Mouse (Mus musculus) cerebellum, adult 9-10 months (tissue): ENCODE data around the gene 0610030E20Rik.

ENCODE experiments used
- DNase-seq: peaks from one replicate; pipeline ENCODE4 v3.0.0; 2022

0610030E20Rik gene

DNA sequence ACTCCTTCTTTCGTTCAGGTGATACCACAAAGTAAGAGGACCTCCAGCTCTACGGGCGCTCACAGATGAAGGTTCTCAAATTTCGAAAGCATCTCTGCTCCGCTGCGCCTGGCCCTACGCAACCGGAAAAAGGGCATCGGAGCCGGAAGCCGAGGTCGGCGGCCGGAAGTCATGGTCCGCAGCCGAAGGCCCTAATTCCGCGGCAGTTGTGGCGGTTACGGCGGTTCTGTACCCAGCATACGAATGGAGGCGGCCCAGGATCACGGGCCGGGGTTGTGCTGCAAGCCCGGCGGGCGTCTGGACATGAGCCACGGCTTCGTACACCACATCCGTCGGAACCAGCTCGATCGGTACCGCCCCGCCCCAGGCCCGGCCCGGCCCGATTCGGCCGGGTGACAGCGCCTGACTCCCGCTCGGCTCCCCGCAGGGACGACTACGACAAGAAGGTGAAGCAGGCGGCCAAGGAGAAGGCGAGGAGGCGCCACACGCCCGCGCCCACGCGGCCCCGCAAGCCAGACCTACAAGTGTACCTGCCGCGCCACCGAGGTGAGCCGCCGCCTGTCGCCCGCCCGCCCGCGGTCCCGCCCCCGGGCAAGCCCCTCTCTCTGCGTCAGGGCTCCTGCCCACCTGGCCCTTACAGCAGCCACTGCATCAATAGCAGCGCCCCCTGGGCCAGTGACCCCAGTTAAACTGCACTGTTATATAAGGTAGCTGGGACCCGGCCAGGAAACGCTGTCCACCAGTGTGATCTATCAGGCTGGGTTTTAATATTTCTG, at the start of gene 0610030E20Rik:
TSS of gene 0610030E20Rik (plus strand) at position 152 of the 776 bp plus-strand sequence.
- DNase-seq, result peak; percentile 85

DNA sequence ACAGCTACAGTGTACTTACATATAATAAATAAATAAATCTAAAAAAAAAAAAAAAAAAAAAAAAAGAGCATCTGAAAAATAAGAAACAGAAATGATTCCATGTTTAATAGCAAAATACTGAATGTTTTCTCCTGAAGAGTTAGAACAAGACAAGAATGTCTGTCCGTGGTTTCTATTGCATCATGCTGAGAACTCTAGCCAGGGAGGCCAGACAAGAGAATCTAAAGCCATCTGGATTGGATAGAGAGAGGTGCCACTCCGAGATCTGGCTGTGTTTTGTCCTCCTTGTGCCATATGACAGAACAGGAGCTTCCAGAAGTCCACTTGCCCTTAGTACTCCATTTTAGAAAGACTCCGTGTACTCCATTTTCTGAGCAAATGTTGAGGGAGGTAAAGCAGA, 49.3 kb upstream of the 0610030E20Rik start:
- DNase-seq, result peak; percentile 35

DNA sequence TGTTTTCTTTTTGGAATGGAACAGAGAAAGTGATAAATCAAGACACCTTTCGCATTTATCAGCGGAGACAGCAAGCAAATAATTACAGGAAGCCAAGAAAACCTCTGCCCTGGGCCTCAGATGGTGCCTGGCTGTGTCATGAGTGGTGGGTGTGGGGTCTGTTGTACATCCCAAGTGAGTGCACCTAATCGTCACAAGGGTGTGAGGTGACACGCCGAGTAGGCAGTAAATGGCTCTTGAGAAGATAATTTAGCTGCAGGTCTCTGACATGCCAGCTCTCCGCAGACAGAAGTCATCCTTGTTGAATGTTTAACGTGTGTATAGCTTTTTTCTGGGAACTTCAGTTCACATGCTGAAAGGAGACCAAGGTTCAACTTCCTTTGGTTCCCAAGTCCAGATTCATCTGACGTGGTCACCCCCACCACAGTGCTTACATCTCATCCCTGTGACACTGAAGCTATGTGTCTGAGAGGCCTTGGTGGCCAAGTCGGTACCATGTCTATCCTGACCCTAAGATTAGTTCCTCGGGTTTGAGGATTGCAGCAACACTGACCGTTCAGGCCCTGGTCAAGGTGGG, 44.7 kb upstream of the 0610030E20Rik start:
- DNase-seq, result no peak

DNA sequence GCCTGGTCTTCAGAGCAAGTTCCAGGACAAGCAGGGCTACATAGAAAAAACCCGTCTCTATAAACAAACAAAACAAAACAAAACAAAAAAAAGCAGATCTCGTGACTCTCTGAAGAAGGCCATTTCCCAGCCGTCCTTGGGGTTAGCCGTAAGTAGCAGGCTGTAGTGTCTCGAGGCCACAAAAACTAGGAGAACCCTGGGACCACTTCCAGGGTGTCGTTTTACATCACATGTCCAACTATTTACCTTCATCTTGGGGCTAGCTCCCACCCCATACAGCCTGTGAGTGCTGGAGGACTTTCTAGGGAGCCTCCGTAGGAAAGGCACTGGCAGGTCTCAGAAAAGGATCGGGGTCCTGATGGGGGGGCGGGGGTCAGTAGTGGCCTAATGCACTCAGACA, 43.6 kb upstream of the 0610030E20Rik start:
- no peak for DNase-seq

DNA sequence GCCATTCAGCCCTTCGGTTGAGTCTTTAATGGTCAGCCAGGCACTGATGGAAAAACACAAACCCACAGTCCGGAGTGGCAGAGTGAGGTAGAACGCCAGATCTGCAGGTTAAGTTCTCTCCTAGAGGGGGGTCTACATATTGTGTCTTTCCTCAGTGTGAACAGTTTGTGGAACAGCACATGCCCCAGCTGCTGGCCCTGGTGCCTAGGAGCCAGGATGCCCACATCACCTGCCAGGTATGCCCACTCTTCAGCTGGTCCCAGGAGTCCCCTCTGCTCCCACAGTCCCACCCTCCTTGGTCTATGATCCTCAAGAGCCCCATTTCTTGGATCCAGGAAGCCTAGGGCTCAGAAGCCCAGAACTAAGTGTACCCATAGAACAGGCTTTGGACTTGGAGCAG, 34.9 kb upstream of the 0610030E20Rik start:
- DNase-seq, result no peak

DNA sequence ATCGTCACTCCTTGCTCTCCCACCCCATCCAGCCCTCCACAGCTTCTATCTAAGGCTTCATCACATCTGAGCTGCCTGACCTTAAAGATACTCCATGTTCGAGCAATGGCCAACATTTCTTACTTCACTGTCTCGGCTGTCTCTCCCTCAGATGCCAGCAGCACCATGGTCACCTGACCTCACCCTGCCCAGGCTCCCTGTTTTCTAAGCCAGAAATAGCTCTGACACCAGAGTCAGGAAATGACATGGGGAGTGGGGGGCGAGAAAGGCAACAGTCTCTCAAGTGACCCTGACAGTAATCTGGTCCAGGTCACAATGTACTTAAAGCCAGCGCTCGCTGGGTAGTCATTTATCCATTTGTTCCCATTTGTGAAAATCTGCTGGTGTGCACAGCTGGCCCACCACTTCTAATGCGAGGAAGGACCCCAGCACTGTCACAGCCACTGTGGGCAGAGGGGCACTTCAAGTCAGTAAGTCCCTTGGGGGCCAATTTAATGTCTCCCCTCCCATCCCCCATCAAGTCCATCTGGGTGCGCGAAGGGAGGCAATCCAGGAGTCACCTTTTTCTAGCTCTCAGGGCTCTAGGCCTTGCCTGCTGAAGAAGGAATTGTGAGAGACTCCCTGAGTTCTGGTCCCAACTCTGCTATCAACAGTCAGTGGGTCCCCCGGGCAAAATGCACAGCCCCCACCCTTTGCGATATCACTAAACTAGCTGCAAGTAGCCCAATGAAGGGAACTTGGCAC, 33.8 kb upstream of the 0610030E20Rik start:
- DNase-seq, result no peak

DNA sequence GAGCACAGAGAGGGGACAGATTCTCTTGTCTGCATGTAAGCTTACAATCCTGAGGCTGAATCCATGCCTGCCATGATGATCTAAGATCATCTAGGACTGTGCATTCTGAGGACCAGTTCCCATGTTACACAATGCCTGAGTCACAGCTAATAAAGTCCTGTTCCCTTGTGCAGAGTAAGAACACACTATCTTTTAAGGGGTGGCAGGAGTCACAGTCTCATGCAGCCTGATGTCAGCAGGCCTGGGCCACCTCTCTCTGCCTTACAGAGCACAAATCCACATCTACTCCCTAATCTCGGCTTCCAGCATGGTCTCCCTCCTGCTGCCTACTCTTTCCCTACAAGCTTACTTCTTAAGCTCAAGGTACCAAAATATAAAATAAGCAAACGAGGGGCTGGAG, 31.7 kb upstream of the 0610030E20Rik start:
- no peak for DNase-seq

DNA sequence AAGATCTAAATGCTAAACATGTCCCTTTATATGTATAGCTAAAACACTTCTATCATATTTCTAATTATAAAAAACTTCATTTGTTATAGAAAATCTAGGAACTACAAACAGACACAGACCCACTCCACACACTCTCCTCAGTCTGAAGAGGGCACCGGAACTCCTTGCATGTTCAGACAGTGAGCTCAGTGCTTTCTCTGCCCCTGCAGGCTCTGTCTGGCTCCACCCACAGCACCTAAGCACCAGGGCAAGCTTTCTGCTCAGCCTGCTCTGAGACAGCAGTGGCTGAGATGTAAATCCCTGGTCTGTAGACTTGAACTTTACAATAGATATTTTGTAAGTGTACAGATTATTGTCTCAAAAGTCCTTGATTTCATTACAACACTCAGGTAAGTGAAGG, 31.1 kb upstream of the 0610030E20Rik start:
- no peak for DNase-seq

DNA sequence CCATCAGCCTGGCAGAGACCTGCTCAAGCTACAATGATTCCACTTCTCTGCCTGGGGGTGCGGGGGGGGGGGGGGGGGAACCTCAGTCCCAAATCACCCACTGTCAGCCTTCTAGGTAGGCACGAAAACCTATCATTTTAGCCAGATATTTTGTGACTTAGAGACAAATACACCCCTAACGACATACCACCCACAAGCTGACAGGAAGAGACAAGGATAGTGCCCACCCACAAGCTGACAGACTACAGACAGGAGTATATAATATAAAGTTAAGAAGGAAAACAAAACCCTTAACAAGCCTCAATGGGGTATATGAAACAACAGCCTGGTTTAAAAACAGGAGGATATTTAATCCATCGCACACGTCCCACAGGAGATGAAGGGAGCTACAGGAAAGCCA, 28.7 kb upstream of the 0610030E20Rik start:
- no peak for DNase-seq

DNA sequence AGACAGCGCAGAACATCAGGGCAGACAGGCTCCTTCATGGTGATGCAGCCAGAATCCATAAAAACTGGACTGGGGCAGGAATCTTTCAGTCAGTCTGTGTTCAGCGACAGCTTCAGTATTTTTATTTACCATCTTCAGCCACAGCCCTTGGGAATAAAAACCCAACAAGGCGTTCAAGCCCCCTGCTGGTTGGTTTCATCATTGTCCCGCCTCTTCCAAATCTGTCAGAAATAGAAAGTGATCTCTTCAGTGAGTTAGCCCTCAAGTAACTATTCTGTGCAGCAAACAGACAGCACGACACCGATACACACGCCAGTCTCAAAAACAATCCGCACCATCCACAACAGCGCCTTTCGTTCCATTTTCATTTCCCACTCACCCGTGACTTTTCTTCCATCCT, 28.1 kb upstream of the 0610030E20Rik start:
- DNase-seq, result no peak

DNA sequence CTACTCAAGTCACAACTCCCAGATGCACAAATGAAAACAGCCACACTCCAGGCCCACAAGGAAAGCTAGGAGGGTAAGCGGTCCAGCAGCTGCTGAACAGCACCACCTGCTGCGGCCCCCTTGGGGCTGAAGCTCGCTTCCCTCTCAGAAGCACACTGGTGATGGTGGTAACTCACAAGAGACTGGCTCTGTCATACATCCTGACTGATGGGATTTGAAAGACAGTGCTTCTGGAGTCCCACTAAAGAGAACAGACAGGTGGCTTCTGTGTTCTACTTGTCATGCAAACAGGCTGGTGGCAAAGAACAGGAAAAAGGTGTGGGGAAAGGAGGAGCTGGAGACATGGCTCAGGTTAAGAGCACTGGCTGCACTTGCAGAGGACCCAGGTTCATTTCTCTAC, 24.2 kb upstream of the 0610030E20Rik start:
- DNase-seq, result no peak

DNA sequence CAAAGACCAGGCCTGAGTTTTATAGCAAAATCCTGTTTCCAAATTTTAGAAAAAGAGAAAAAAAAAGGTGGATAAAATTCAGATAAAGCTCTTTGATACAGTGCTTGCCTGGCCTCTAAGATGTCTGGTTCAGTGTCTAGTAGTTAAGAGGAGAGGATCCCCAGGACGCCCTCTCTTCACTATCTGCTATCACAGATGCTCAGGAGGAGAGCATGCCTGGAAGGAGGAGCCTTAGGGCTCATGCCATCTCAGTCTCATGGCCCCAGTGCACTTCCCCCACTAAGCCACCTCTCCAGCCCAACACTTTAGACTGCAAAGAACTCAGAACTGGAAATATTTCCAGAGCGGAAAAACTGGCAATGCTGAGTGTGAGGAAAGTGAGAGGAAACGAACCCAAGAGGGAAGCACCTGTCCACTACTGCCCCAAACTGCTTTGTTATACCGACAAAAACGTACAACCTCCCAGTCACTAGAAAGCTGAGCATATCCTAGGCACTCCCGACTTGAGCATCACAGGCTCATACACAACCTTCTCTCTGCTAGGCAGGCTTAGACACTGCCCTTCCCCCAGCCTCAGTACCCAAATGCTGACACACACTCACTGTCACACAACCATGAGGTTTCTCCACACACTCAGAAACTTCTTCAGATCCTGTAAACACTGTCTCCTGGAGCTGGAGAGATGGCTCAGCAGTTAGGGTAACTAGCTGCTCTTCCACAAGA, 23.2 kb upstream of the 0610030E20Rik start:
- no peak for DNase-seq

DNA sequence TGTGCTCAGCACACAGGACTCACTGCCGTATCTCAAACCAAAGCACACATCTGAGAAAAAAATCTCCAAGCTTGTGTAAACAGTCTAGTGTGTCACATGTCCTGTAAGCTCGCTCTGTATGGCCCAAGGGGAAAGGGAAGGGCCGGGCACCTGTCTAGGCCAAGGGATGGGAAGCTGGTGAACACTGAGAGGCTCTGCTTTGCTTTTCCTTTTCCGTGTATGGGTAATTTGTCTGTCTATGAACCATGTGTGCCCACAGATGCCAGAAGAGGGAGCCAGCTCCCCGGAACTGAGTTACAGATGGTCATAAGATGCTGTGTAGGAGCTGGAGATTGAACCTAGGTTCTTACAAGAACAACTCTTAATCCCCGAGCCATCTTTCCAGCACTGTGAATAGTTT, 20.8 kb upstream of the 0610030E20Rik start:
- DNase-seq, result no peak

DNA sequence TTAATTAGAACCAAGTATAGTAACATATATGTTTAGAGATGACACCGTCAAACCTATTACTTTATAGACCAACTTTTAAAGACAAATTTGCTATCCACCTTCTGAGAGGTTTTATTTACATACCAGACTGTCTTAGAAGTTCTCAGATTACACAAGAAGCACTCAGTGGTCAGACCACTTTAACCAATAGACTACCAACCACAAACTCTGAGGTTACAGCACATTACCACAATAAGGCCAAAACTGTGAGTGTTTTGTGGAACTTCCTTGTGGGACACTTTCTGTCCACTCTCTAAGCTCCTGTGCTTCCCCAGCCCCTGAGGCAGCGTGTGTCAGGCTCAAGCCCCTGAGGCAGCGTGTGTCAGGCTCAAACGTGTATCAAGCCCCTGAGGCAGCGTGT, 18.1 kb upstream of the 0610030E20Rik start:
- no peak for DNase-seq

DNA sequence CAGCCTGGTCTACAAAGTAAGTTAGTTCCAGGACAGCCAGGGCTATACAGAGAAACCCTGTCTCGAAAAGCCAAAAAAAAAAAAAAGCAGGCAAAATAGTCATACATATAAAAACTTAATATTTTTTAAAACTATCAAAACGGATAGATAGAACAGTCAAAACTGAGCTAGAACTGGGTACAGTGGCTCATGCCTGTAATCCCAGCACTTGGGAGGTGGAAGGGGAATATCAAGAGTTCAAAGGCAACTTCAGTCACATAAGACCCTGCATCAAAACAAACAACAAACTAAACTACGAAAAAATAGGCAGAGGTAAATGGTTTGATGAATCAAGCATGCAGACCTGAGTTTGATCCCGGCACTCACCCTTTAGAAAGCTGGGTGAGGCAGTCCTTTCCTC, 17.0 kb upstream of the 0610030E20Rik start:
- DNase-seq, result no peak

DNA sequence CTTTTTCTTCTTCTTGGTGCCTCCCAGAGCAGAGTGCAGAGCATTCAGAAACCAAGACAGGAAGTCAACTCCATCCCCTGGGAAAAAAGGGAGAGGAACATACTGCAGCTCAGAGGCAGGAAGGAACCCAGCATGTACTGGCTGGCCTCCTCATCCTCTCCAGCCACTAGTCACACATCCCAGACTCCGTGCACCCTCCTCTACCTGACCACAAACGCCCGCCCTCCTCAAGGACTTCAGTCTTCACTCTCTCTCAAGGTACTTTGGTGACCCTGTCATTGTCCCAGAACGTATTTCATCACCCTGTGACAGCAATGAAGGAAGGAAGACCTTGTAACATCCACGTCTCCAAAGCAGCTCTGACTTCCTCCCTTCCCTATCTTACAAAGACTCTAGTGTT, 14.0 kb upstream of the 0610030E20Rik start:
- DNase-seq, result no peak

DNA sequence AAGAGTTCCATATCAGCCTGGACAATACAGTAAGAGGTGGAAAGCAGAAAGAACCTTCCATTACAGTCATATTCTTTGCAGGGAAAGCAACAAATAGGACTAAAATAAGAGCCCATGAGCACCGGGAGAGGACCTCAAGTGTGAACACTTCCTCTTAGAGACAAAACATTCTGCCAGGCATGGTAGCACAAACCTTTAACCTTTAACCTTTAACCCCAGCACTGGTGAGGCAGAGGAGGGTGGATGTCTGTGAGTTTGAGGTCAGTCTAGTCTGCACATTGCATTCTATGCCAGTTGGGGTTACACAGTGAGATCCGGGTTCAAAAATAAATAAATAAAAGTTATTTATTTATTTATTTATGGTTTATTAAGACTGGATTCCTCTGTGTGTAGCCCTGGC, 6.6 kb upstream of the 0610030E20Rik start:
- DNase-seq, result no peak

DNA sequence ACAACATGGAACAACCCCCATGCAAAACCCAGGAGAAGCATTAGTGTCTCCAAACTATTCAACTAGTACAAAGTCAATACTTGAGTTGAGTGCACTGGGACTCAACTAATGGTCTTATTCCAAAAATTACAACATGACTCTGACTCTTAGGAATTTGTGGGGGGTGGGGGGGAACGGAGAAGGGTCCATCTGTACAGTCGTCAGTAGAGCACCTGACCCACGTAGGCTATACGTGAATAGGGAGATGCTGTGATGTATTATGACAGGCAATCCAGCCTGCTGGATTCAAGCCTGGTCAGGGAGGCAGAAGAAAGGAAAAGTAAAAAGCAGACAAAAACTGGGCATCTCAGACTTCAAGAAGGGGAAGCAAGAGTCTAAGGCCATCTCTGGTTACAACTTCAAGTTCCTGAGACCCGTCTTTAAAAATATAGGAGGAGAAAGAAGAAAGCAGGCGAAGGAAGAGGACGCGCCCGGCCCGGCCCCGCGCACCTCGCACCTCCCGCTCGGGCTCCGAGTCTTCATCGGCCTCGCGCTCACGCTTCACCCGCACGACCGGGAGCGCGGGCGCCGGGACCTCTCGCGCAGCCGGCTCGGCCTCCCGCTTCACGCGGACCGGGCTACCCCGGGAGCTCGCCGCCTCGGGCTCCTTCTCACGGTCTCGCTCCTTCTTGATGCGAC, 2.6 kb upstream of the 0610030E20Rik start:
- DNase-seq, result no peak

DNA sequence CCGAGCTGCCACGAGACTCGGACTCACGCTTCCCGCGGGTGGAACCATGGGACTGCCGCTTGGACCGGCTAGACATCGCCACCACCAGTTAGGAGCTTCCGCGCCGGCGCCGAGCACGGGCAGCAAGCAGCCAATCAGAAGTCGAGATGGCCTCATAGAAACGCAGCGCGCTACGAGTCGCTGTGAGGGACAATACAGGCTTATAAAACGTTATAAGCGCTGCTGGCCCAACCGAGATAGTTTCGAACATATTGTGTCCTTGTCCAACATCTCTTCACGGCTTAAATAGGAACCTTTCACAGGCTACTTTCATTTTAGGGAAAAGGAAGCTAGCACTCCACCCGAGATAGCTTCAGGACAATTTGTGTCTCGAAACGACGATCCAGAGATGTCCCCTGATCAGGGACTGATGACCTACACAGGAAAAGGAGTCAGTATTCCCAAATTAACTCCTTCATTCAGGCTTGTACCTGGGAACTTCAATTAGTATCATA, 2.0 kb upstream of the 0610030E20Rik start, which contains the start of gene Usp39:
TSS of gene Usp39 (minus strand) at position 111 of the 494 bp plus-strand sequence.
- DNase-seq, result peak; percentile 95

DNA sequence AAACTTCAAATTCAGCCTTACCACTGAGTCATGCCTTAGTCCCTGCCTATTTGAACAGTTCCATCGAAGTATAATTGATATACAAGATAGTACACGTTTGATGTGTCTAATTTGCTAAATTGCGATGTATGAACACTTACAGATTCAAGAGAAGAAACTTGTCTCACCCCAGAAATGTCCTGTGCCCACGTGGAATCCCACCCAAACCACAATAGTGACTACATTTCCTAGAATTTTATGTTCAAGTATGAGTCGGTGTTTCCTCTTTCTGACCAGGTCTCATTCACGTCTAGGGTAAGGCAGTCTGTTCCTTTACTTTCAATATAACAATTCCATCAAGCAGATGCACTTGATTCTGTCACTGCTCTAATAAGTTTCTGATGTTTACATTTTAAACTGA, 1.5 kb upstream of the 0610030E20Rik start:
- DNase-seq, result no peak

DNA sequence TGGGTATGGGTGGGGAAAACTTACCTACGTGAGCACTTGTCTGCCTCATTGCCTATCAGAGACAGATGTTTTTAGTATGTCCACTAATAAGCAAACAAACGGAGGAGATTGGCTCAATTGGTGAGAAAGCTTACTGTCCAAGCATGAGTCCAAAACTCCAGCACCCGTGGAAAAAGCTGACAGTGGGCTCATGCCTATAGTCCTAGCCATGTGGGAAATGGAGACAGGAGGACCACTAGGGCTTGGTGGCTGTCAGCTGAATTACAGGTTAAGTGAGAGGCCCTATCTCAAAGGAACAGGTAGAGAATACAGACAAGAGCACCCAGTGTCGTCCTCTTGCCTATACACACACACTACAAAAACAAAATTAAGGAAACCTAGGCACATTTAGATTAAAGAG, 856 bp upstream of the 0610030E20Rik start:
- peak; percentile 54 for DNase-seq

DNA sequence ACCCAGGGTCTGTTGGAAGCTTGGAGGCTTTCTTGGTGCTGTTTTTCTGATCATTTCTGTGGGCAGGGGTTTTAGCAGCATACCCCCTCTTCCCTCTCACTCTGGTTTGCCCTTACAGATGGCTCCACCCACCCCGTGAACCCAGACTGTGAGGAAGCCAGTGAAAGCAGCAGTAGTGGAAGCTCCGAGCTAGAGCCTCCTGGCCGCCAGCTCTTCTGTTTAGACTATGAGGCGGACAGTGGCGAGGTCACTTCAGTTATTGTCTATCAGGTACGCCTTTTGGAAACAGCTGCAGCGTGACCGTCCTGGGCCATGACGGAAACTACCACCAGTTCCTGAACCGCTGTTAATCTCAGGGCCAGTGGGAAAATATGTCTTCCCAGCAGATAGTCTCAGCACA, 1.3 kb downstream of the 0610030E20Rik start:
- DNase-seq, result peak; percentile 27

DNA sequence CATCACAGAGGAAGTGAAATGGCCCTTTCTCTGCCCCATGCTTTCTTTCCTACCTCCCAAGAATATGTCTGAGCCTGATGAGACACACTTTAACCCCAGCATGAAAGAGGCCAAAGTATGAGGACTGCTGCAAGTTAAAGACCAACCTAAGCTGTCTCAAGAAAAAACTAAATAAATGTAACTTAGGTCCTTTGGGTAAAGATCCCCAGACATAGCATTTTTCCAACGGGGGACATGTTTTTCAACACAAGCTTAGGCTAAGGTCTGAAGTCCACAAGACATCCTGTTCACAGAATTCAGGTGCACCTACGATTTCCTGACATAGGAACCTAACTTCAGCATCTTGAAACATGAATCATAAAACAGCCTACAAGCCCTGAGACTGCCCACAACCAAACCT, 3.1 kb downstream of the 0610030E20Rik start:
- no peak for DNase-seq
